Mouse (Mus musculus) myocyte (in vitro differentiated cells): Measurements from ENCODE around the gene Mcu.

Experiments used
- MYOG ChIP-seq, 3 experiments: IDR thresholded peaks; one replicate each; pipeline ENCODE4 v1.6.1; 2011; ENCODE audit warnings: control low read depth in 2 of 3, low read depth in 2 of 3, mild to moderate bottlenecking in 2 of 3; ENCODE audit not compliant: insufficient read length in 2 of 3, control insufficient read depth in 1 of 3, insufficient read depth in 1 of 3
- POLR2A ChIP-seq: IDR thresholded peaks from one replicate; pipeline ENCODE4 v1.6.1; 2011; ENCODE audit warnings: low read depth, mild to moderate bottlenecking, control low read depth, moderate library complexity; ENCODE audit not compliant: insufficient read length

- TF ChIP-seq POLR2A (no peak), MYOG (IDR thresholded peaks at IDR 0.05; ENCODE audit: control insufficient read depth in 1 of 3, insufficient read depth in 1 of 3, insufficient read length in 2 of 3, low read depth in 2 of 3) (no peak)
Observed at GRCm38 (mm10) chr10:59470451-59470850, 146.0 kb downstream of the Mcu start.
